Mouse (Mus musculus) embryo, embryonic 9.5 days (tissue): ENCODE measurements around the gene Col5a2.
A peak's percentile ranks its signal among the peaks of the same experiment; 100 is the strongest.
"Not testable (repeated sequence)": the region's sequence is repeated elsewhere in the genome, so short reads cannot be mapped to it uniquely, and the experiment has no call there.

Experiments used
- DNase-seq: peaks from one replicate; pipeline ENCODE4 v3.0.0-alpha.2; 2017; ENCODE audit errors: extremely low spot score

Gene Col5a2

DNA sequence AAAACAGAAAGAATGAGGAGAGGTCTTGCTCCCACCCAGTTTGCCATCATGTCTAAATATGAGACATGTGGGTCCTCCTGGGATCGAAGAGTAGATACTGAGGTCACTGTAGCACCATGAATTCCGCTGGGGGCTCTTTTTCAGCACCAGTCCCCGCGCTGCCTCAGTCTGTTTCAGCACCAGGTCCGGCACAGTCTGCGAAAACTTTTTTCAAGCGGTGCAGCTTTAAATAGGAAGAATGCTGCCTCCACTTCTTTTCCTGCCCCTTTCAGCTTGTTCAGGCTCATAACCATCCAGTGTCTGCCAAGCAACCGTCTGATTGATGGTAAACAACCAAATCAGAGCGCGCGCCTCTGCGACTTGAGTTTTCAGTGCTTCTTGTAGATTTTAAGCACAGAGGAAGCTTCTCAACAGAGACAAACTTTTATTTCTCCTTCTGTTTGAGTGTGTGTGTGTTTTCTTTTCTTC is at the start of gene Col5a2:
Col5a2 (minus strand) TSS at position 418 of the 468 bp plus-strand sequence.
- peak; percentile 50 for DNase-seq

DNA sequence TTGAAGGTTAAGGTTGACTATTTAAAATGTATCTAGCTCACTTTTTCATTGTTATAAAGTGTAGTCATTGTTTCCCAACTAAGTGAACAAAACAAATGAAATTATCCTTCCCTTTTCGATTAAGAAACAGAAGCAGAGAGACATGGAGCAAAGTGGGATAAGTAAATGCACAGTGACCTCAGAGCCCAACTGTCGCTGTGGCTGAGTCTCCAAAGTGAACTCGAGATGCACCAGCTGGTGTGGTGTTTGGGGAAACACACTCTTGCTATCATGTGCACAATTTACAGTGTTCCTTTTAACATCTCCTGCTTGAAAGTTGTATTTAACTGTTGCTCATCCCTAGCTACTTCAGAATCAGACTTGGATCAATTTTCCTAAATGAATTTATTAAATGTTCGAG is 47.4 kb upstream of the Col5a2 start:
- no peak for DNase-seq

DNA sequence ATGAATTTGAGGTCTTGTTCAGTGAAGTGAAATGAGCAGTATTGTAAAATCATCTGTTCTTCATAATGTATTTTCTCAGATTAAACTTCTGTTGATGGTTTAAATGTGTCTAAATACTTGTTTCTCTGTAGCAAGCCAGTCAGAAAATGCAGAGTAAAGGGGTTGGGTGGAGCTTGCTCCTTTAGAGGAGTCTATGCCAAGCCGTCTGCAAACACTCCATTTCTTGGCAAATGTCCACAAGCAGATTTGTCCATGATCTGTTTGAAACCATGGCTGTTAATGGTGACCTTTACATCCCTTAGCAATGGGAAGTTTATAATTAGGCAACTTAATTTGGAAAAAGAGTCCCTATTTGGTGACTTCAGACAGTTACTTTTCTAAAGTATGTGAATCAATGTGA is 38.8 kb upstream of the Col5a2 start:
- no peak for DNase-seq

DNA sequence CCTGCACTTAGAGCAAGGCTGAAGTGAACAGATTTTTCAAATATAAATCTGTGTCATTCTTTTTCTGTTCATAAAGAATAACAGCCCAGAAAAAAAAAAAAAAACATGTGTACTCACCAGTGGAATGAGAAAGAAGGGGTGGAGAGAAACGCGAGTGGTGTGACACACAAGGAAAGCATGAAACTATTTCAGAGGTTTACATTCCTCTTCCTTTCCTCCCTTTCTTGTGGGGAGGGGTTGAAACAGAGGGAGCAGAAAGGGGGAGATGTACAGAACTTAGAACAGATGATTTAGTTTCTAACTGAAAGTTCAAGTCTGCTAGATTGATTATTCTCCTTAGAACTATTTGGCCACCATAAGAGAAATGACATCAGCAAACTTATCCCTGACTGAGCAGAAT is 38.1 kb upstream of the Col5a2 start:
- no peak for DNase-seq

- DNase-seq = no peak
Measured at GRCm38 (mm10) chr1:45531486-45531885, 28.4 kb upstream of the Col5a2 start.

DNA sequence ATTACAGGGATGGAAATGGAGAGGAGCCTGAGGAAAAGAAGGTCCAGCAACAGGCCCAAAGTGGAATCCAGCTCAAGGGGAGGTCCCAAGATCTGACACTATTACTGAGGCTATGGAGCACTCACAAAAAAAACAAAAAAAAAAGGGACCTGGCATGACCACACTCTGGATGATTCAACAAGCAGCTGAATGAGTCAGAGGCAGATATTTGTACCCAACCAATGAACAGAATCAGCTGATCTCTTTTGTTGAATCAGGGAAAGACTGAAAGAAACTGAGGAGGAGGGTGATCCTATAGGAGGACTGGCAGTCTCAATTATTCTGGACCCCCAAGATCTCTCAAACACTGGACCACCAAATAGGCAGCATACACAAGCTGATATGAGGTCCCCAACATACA is 24.4 kb upstream of the Col5a2 start:
- DNase-seq = not testable (repeated sequence)

- DNase-seq = no peak
Measured at GRCm38 (mm10) chr1:45523601-45524000, 20.5 kb upstream of the Col5a2 start.

GRCm38 (mm10) chr1:45521486-45521885 is 18.4 kb upstream of the Col5a2 start:
- no peak for DNase-seq

DNA sequence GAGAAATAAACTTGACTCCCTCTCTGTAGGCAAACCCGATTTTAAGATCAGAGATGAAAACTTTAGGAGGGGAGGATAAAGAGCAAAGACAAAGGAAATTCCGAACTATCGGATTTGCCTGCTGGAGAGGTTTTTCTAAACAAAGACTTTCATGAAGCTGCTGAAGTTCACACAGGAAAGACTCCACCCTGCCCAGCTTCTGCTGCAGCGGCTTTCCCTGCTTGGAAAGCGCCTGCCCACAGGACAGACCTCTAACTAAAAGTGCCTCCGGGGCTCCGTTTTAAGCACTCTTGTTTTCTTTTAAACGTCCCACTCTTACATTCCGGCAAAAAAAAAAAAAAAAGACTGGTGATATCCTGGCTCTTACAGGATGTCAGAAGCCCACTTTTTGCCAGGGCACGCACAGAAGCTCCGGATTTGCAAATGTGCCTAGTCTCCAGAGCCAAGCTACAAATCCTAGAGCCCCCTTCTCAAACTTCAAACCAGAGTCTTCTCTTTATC is 791 bp downstream of the Col5a2 start:
- DNase-seq = peak; percentile 59

DNA sequence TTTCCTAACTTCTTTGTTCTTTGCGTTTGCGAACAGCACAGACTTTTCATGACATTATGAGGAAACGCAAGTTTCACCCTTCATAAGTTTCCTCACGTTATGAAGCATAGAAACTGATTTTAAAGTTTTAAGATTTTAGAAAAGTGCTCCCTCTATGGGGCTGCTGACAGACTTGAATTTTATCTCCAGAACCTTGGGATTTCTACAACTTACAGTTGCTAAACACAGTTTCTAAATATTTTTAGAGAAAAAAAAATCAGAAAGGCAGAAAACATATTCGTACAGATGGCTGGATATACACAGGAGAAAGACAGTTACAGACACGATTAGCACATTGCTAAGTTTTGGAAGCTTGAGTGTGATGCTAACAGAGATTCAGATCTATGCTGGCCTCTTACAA is 1.6 kb downstream of the Col5a2 start:
- DNase-seq = peak; percentile 9

DNA sequence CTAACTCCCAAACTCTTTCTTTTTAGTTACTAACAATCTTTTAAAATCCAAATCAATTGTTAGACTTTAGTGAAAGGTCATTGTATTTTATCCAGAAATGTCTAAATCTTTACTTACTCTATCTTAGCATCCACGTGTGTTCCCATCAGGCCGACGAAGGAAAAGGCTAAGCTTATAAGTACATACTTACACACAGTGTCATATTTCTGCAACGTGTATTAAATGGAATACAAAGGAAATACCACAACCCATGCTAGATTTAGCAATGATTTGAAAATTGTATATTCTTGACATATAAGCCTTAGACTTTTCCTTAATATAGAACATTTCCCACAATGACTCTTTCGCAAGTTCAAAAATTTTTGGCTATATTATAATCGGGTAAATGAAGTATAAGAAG is 2.6 kb downstream of the Col5a2 start:
- no peak for DNase-seq

DNA sequence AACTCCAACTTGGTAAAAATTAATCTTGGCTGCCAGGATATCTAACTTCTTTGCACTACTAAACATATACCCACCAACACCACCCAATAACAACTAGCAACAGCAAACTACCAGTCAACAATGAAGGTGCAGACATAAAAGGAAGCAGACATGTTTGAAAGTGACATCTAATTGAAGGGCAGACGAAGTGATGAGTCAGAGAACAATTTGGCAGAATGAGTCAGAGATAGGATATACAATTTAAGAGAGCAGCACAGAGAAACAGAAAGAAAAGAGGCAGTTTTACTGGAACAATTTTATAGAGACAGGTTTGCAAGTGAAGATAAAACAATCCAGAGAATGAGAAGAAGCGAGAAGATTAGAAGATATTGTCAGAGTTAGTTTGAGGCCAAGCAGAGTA is 8.1 kb downstream of the Col5a2 start:
- no peak for DNase-seq

DNA sequence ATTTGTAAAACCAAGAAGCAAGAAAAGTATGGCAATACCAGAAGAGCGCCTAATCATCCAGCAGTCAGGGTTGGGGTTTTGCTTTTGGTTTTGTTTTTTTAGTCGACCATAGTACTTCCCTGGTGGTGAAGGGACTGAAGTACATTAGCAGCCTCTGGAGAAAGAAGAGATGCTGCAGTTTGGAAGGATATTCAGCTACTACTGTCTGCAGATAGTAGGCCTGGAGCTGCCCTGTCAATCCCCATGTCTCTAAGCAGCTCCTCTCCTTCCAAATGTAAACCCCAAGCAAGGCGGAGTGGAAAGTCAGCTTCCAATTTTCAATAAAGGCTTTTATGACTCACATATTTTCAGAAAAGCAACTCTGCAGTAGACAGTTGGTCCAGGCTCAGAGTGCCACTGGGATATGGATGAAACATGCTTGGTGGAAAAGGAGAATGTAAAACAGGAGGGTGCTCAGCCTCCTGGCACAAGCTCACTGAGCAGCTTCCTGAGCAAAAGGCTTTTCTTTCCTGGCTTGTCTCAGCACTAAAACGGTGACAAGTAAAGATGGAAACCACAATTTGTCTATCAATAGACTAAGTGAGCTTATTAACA is 10.9 kb downstream of the Col5a2 start:
- no peak for DNase-seq

- no peak for DNase-seq
Measured at GRCm38 (mm10) chr1:45490451-45490850, 12.6 kb downstream of the Col5a2 start.

GRCm38 (mm10) chr1:45488291-45488690 is 14.8 kb downstream of the Col5a2 start:
- DNase-seq = no peak

DNA sequence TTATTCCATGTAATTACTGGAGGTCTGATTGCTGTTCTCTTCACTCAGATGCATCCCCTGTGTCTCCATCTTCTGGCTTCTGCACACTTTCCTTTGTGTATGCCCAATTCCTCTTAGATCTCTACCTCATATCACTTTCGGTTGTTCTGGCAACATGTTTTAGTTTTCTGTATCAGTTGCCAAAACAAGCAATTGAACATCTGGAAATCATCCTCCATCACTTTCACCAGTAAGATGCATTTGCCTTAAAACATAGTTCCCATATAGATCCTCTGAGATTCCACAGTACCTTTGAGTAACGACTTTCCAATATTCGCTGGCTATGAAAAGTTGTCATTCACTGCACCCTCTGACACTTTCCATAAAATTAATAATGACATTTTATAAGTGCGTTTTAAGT is 20.1 kb downstream of the Col5a2 start:
- no peak for DNase-seq

DNA sequence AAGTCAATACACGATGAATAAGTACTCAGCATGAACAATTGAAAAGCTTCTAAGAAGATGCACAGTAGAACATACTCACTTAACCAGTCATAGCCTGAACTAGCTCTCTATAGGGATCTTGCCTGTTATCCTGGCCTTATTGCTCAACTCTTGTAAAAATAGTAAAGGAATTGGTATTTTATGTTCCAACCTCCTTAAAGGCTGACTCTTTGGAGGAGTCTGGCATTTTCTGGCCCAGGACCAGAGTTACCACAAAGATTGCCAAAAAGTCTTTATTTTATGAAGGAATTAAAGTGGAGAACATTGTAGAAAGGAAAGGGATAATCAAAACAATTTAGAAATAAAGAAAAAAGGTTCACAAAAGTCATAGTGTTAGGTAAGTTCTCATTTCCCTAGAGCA is 21.2 kb downstream of the Col5a2 start:
- no peak for DNase-seq

GRCm38 (mm10) chr1:45479087-45479486 is 24.0 kb downstream of the Col5a2 start:
- no peak for DNase-seq

DNA sequence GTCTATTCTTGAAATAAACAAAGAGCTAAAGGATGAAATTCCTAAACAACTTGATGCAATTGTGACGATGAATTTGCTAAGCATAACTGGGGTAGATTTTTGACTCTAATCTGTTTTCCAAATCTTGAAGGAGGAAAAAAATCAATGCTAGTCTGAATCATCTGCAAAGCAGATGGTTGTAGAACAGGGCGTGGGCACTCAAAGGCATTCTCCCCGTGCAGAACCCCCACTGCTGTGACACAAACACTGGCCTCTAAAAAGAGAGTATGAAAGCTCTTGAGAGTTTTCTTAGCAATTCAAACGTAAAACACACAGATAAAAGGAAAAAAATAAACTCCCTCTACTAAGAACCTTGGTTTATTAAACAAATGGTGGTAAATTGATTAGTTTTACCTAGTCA is 30.3 kb downstream of the Col5a2 start:
- DNase-seq = no peak

- no peak for DNase-seq
Measured at GRCm38 (mm10) chr1:45460767-45461166, 42.3 kb downstream of the Col5a2 start.

- DNase-seq = no peak
Measured at GRCm38 (mm10) chr1:45455763-45456162, 47.3 kb downstream of the Col5a2 start.

- DNase-seq = no peak
Measured at GRCm38 (mm10) chr1:45448856-45449255, 54.2 kb downstream of the Col5a2 start.

DNA sequence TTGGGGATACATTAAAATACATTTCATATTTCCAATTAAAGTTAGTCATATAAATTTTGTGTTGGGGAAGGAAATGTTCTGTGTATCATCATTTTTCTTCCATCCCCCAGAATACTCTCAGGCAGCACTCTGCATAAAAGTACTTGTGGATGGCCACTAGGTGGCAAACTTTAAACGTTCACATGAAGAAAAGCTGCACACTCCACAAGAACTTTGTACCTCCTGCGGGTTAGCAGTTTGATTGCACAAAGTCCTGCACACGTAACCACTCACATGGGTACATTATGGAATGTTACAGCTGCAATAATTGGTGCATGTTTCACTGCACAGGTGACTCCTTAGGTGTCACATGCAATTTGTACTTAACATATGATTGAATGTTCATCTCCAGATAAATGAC is 71.2 kb downstream of the Col5a2 start:
- peak; percentile 31 for DNase-seq

DNA sequence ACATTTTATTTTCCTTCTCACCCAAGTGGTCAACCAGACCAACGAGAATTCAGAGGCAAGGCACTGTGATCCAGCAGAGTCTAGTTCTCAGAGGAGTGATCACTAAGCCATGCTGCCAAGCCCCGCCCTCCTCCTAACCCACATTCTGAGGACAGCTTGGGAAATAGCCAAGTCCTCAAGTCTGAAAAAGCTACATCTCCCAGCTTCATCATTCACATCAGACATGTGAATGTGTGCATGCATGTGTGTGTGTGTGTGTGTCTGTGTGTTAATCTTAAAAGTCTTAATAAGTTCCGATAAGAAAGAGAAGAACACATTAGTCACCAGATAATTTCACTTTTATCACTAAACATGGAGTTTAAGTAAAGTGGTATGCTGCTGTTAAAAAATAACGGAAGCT is 72.6 kb downstream of the Col5a2 start:
- no peak for DNase-seq
